In genomic region chr5:28425926-28426325, GRCm38 (mm10) we compare ENCODE assay signal across 24 mouse cellular contexts. TPM values are rescaled to one million over a fixed set of nuclear protein-coding genes. Genes with fewer than 3 reads are reported as not detected.
"Had no signal": no experiment of that assay in that cellular context is flagged by ENCODE, and none has a peak within 500 bp of the region (broad histone marks: within the 10 kb centered on the region; RNA-seq: fewer than 3 reads in every experiment).

No protein-coding gene starts in this region.

- H3K27ac ChIP-seq: limb, embryonic 12.5 days; limb, embryonic 15.5 days; liver, embryonic 12.5 days; liver, embryonic 15.5 days; midbrain, embryonic 12.5 days; neural tube, embryonic 13.5 days; stomach, embryonic 15.5 days had no signal

- H3K4me3 ChIP-seq: limb, embryonic 12.5 days; limb, embryonic 15.5 days; liver, embryonic 12.5 days; liver, embryonic 15.5 days; midbrain, embryonic 12.5 days; myocyte; neural tube, embryonic 13.5 days; stomach, embryonic 15.5 days had no signal

- H3K27me3 ChIP-seq: limb, embryonic 12.5 days; limb, embryonic 15.5 days; liver, embryonic 12.5 days; liver, embryonic 15.5 days; midbrain, embryonic 12.5 days; neural tube, embryonic 13.5 days; stomach, embryonic 15.5 days had no signal

- DNase-seq: kidney, adult 18-20 months; kidney, adult 9 months; kidney, postnatal 14 days; kidney, postnatal 4 days; left cerebral cortex, postnatal 4 days; lung, adult 2 months; lung, postnatal 14 days; retina, postnatal 1 day; right cerebral cortex, postnatal 25 days; spleen, adult 18-20 months; thymus, postnatal 25 days had no signal

- H3K9ac ChIP-seq: limb, embryonic 12.5 days; limb, embryonic 15.5 days; liver, embryonic 12.5 days; liver, embryonic 15.5 days; midbrain, embryonic 12.5 days; neural tube, embryonic 13.5 days; stomach, embryonic 15.5 days had no signal

- H3K4me2 ChIP-seq: limb, embryonic 12.5 days; limb, embryonic 15.5 days; liver, embryonic 12.5 days; liver, embryonic 15.5 days; midbrain, embryonic 12.5 days; neural tube, embryonic 13.5 days; stomach, embryonic 15.5 days had no signal

- ATAC-seq: liver, embryonic 12.5 days; midbrain, embryonic 16.5 days had no signal

- H3K9me3 ChIP-seq: limb, embryonic 12.5 days; limb, embryonic 15.5 days; liver, embryonic 12.5 days; liver, embryonic 15.5 days; midbrain, embryonic 12.5 days; neural tube, embryonic 13.5 days; stomach, embryonic 15.5 days had no signal

- H3K4me1 ChIP-seq: limb, embryonic 12.5 days; limb, embryonic 15.5 days; liver, embryonic 12.5 days; liver, embryonic 15.5 days; midbrain, embryonic 12.5 days; neural tube, embryonic 13.5 days; stomach, embryonic 15.5 days had no signal

- H3K36me3 ChIP-seq: limb, embryonic 12.5 days; limb, embryonic 15.5 days; liver, embryonic 12.5 days; liver, embryonic 15.5 days; midbrain, embryonic 12.5 days; neural tube, embryonic 13.5 days; stomach, embryonic 15.5 days had no signal

RNA-seq across cellular contexts. Expression of gene Shh, which starts 41.1 kb away (rescaled TPM):
- total RNA-seq: megakaryocyte progenitor cell, adult 5-6 weeks; megakaryocyte-erythroid progenitor cell, adult 5-6 weeks; monocyte, adult 5-6 weeks; neutrophil, adult 5-6 weeks had no signal
- polyA plus RNA-seq: liver, embryonic 12.5 days; liver, embryonic 15.5 days; myocyte had no signal
